Mouse (Mus musculus) heart, embryonic 14.5 days (tissue): ENCODE measurements around the gene Preb. TPM values are rescaled to one million over a fixed set of nuclear protein-coding genes. Genes with fewer than 3 reads are reported as not detected.

Experiments
- ATAC-seq: fragments of 200-750 bp; cut with Nextera tagmentation; 2 replicates; pipeline ENCODE4 v1.8.0; 2017; ENCODE audit warnings: low read depth, moderate TSS enrichment; ENCODE audit not compliant: insufficient number of reproducible peaks, insufficient read depth, low FRiP score
- H3K27ac ChIP-seq, 2 experiments: fragments of 200-500 bp in 1 of 2; fragments of 300-500 bp in 1 of 2; sonication (generic) in 1 of 2; replicated peaks in 1 of 2; 2 replicates each; pipeline ENCODE4 v1.5.1; 2012 to 2014; ENCODE audit warnings: low read depth in 2 of 2, low read length in 2 of 2, control low read depth in 1 of 2, mild to moderate bottlenecking in 1 of 2, mixed read lengths in 1 of 2; ENCODE audit not compliant: control insufficient read depth in 1 of 2, insufficient read depth in 1 of 2
- H3K27me3 ChIP-seq: fragments of 300-500 bp; sonication (generic); 2 replicates; pipeline ENCODE4 v1.6.1; 2014; ENCODE audit warnings: mild to moderate bottlenecking, low read length, control low read depth; ENCODE audit not compliant: control insufficient read depth, insufficient read depth
- H3K36me3 ChIP-seq: fragments of 300-500 bp; sonication (generic); 2 replicates; pipeline ENCODE4 v1.6.1; 2014; ENCODE audit warnings: mild to moderate bottlenecking, control low read depth, low read length, mixed read lengths; ENCODE audit not compliant: control insufficient read depth, insufficient read depth
- H3K4me1 ChIP-seq, 2 experiments: fragments of 200-500 bp in 1 of 2; fragments of 300-500 bp in 1 of 2; sonication (generic) in 1 of 2; 2 replicates each; pipeline ENCODE4 v1.6.1; 2012 to 2014; ENCODE audit warnings: low read length in 2 of 2, control low read depth in 1 of 2, mixed read lengths in 1 of 2; ENCODE audit not compliant: control insufficient read depth in 2 of 2, insufficient read depth in 2 of 2
- H3K4me2 ChIP-seq: fragments of 300-500 bp; sonication (generic); 2 replicates; pipeline ENCODE4 v1.6.1; 2014; ENCODE audit warnings: mild to moderate bottlenecking, low read length
- H3K4me3 ChIP-seq, 2 experiments: fragments of 200-500 bp in 1 of 2; fragments of 300-500 bp in 1 of 2; sonication (generic) in 1 of 2; 2 replicates each; pipeline ENCODE4 v1.5.1; 2012 to 2014; ENCODE audit warnings: low read length in 2 of 2, mild to moderate bottlenecking in 2 of 2, control low read depth in 1 of 2, low read depth in 1 of 2, moderate library complexity in 1 of 2; ENCODE audit not compliant: control insufficient read depth in 1 of 2, insufficient read depth in 1 of 2
- H3K9ac ChIP-seq: fragments of 300-500 bp; sonication (generic); 2 replicates; pipeline ENCODE4 v1.6.1; 2014; ENCODE audit warnings: mild to moderate bottlenecking, low read length
- H3K9me3 ChIP-seq: fragments of 300-500 bp; sonication (generic); 2 replicates; pipeline ENCODE4 v1.6.1; 2016; ENCODE audit warnings: low read length, control low read depth; ENCODE audit not compliant: control insufficient read depth
- WGBS: fragments of 180-500 bp; shearing (Covaris S2); extraction: QIAGEN DNeasy Blood & Tissue Kit; methylation state at CpG from one replicate; pipeline ENCODE4 v1.1.7; 2014; 5-methylcytosine and 5-hydroxymethylcytosine counted together
- polyA plus RNA-seq: library from polyadenylated mRNA; unstranded; fragments of >200 nt; fragmentation: Nextera tagmentation; extraction: Ambion mirVana; gene quantifications from 2 replicates; pipeline ENCODE4 v1.2.1, GENCODE M21; 2014

Preb gene
- polyA plus RNA-seq, 1 experiment from 2014 or later: 59.5 TPM

DNA sequence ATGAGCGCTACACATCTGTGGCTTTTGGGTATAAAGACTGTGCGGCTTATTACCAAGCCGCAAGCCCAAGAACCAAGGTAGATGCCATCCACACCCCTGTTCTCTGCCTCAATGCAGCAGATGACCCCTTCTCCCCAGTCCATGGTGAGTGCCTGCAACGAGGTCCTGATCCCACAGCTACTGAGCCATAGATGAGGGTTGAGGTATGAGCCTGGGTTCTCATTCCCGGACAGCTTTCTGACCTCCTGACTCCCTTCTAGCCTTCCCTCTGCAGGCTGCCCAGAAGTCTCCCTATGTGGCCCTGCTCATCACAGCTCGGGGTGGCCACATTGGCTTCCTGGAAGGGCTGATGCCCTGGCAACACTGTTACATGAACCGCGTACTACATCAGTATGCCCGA lies 5.6 kb downstream of the Preb start:
- Histone ChIP-seq H3K9ac (no peak overlapping the region), H3K27me3 (no peaks in the 10 kb centered on the region), H3K4me2 (no peak overlapping the region), H3K36me3 (peaks cover 62% of the 10 kb centered on the region), H3K4me1 (peaks cover 6 to 26% of the 10 kb centered on the region in 2 experiments), H3K27ac (no peak overlapping the region), H3K4me3 (no peak overlapping the region), H3K9me3 (no peaks in the 10 kb centered on the region)
- no peak for ATAC-seq
- WGBS: 97% methylated on average over 9 of the region's 9 CpGs

DNA sequence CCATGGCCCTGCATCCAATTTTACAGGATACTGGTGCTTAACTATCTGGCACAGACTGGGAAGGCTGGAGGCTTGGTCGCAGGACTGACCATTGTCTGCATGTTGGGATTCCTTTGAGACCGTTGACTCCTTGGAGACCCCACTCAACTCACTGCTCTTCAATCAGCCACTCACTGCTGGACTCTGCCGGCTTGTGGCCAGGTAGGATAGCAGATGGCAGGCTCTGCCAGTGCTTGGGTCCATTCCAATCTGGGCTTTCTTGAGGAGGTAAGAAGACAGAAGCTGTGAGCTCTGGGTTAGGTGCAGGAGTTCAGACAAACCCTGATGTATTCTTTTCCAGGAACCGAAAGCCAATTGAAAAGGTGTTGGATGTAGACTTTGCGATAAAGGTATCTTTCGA lies 6.1 kb downstream of the Preb start:
- Histone ChIP-seq H3K36me3 (peaks cover 62% of the 10 kb centered on the region), H3K27ac (no peak overlapping the region), H3K4me1 (peaks cover 4 to 21% of the 10 kb centered on the region in 2 experiments), H3K9ac (no peak overlapping the region), H3K4me2 (no peak overlapping the region), H3K4me3 (no peak overlapping the region), H3K9me3 (no peaks in the 10 kb centered on the region), H3K27me3 (no peaks in the 10 kb centered on the region)
- 95% methylated on average over 6 of the region's 6 CpGs for WGBS
- no peak for ATAC-seq

DNA sequence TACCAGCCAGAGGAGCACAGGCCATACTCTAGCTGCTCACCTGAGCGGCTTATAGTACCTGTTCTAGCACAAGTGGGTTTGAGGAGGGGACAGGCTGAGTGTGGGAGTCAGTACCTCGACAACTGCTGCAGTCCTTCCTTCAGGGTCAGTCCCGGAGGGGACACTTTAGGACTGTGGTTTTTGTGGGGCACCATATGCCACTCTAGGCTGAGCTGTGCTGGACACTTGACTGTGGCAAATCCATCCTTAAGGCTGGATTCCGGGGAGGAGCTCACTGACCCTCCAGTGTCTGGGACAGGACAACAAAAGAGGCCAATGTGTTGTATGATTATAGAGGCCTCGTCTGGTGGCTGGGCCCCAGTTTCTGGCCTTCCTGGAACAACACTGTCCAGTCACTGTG lies 7.6 kb downstream of the Preb start:
- no peaks in the 10 kb centered on the region for H3K9me3 ChIP-seq
- peaks cover 0 to 9% of the 10 kb centered on the region in 2 experiments; a peak in 3 of 4 replicates for H3K4me1 ChIP-seq
- no peak overlapping the region for H3K27ac ChIP-seq
- WGBS: 85% methylated on average over 5 of the region's 5 CpGs
- no peak for ATAC-seq
- H3K4me2 ChIP-seq: no peak overlapping the region
- no peak overlapping the region for H3K4me3 ChIP-seq
- H3K9ac ChIP-seq: no peak overlapping the region
- peaks cover 48% of the 10 kb centered on the region for H3K36me3 ChIP-seq
- no peaks in the 10 kb centered on the region for H3K27me3 ChIP-seq

DNA sequence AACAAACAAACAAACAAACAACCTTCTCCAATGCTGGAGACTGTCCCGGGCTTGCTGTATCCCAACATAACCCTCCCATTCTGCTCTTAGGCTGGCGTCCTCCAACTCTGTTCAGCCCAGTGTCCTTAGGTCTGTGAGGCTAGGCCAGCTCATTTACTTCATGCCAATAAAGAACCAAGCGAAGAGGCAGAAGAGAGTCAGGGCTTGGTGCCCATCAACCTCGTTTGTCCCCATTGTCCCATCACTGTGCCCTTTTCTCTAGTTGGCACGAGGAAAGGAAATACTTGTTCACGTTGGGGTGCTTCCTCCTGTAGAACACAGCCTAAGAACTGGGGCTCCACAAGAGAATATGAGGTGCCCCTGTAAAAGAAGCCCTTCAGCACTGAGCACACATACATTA lies 8.5 kb downstream of the Preb start:
- no peak for ATAC-seq
- WGBS: 83% methylated on average over 6 of the region's 6 CpGs
- Histone ChIP-seq H3K27me3 (no peaks in the 10 kb centered on the region), H3K36me3 (peaks cover 45% of the 10 kb centered on the region), H3K4me2 (no peak overlapping the region), H3K9me3 (no peaks in the 10 kb centered on the region), H3K4me1 (peaks cover 0 to 9% of the 10 kb centered on the region in 2 experiments; a peak in 3 of 4 replicates), H3K9ac (no peak overlapping the region), H3K27ac (no peak overlapping the region), H3K4me3 (no peak overlapping the region)

DNA sequence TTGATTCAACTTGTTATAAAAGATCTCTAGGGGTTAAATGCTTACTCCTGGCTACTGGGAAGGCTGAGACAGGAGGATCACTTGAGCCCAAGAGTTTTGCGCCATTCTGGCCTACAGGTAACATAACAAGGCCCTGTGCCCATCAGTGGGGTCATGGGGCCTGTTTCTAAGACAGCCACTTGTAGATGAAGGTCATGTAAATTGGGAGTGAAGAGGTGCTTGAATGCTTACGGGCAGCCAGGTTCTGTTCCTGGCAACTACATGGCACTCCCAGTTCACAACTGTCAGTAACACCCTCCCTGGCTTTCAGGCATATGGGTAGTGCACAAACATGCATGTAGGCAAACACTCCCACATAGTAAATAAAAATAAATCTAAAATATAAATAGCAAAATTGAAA lies 9.2 kb downstream of the Preb start:
- Histone ChIP-seq H3K9me3 (no peaks in the 10 kb centered on the region), H3K27ac (no peak overlapping the region), H3K4me2 (peak overlapping the region; percentile 94; the same call in 1 of the 2 replicates), H3K4me1 (peaks cover 0 to 9% of the 10 kb centered on the region in 2 experiments; a peak in 3 of 4 replicates), H3K36me3 (peaks cover 43% of the 10 kb centered on the region), H3K27me3 (peaks cover 4% of the 10 kb centered on the region), H3K9ac (no peak overlapping the region), H3K4me3 (no peak overlapping the region)
- 77% methylated on average over 2 of the region's 2 CpGs for WGBS
- no peak for ATAC-seq

DNA sequence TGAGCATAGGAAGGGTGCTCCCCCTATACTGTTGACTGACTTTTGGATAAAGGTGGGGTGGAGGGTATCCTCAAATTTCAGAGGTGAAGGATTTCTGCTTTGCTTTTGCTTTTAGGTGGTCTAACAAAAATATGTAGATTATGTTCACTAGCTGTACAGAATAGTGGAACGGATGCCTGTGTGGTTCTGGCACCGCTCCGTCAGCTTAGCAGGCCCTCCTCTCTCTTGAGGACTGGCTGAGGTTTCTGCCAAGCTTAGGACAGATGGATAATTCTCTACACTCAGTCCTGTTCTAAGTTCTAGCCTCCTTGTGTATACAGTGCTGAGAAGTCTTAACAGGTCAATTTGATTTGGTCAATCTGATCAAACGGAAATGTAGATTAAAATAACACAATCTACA lies 9.7 kb downstream of the Preb start:
- peak overlapping the region; percentile 94 for H3K4me2 ChIP-seq
- ATAC-seq: no peak
- H3K36me3 ChIP-seq: peaks cover 38% of the 10 kb centered on the region
- H3K4me1 ChIP-seq: peaks cover 0 to 9% of the 10 kb centered on the region in 2 experiments; a peak in 3 of 4 replicates
- peaks cover 4% of the 10 kb centered on the region for H3K27me3 ChIP-seq
- H3K9ac ChIP-seq: peak overlapping the region; percentile 79
- peak overlapping the region; percentile 37 to 61; a peak in 1 of 4 replicates for H3K27ac ChIP-seq
- no peaks in the 10 kb centered on the region for H3K9me3 ChIP-seq
- H3K4me3 ChIP-seq: peak overlapping the region; percentile 71 to 83
- 59% methylated on average over 4 of the region's 4 CpGs for WGBS

DNA sequence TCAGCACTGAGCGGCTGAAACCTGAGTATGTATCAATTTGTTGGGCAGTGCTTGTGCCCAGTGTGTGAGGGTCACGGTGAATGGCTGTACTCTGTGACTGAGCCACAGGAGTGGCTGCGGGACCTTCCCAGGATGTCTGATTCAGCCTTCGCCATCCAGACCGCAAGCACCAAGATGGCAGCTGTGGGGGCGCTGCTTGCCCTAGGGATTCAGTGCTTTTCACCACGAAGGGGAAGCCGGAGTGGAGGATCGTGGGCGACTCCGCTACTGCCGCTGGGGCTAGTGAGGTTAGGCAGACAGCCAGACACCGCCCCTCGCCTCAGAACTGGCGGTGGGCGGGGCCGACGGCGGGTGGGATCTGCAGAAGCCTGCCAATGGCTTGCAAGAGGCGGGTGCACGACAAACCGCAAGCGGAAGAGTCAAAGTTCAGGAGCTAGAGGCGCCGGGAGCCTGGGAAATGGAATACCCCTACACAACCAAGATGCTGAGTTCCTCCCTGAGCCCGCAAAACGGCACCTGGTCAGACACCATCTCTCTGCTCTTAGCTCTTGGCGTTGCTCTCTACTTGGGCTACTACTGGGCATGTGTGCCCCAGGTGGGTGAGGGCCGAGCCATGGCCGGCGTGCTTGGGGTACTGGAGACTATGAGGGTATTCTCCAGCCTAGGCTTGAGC lies 10.4 kb downstream of the Preb start:
- H3K9ac ChIP-seq: peak overlapping the region; percentile 79
- peak overlapping the region; percentile 94 for H3K4me2 ChIP-seq
- H3K27ac ChIP-seq: peak overlapping the region; percentile 37 to 61
- H3K4me1 ChIP-seq: peaks cover 0 to 9% of the 10 kb centered on the region in 2 experiments; a peak in 3 of 4 replicates
- peaks cover 32% of the 10 kb centered on the region for H3K36me3 ChIP-seq
- peaks cover 8% of the 10 kb centered on the region for H3K27me3 ChIP-seq
- WGBS: under 1% methylated on average over 31 of the region's 31 CpGs
- ATAC-seq: peak; percentile 75
- H3K4me3 ChIP-seq: peak overlapping the region; percentile 71 to 83
- H3K9me3 ChIP-seq: no peaks in the 10 kb centered on the region

DNA sequence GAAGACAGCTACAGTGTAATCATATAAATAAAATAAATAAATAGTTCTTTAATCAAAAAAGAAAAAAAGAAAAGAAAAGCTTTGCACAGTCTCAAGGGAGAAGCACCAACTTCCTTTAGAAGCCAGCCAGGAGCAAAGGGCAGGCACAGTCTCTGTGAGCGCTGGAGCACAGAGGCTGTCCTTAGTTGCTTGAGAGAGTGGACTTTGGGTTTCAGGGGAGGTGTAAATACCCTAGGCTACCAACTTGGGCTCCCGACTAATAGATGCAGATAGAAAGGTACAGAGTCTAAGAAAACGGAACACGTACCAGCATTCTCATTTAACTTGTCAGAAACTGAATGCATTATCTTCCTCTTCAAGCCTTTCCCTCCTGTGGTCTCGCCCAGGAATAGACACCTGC lies 11.5 kb downstream of the Preb start:
- WGBS: 73% methylated on average over 5 of the region's 5 CpGs
- Histone ChIP-seq H3K4me2 (no peak overlapping the region), H3K36me3 (peaks cover 20% of the 10 kb centered on the region), H3K27me3 (peaks cover 12% of the 10 kb centered on the region), H3K9ac (no peak overlapping the region), H3K9me3 (no peaks in the 10 kb centered on the region), H3K27ac (no peak overlapping the region), H3K4me3 (no peak overlapping the region), H3K4me1 (peaks cover 0 to 9% of the 10 kb centered on the region in 2 experiments; a peak in 3 of 4 replicates)
- ATAC-seq: no peak
